Mouse (Mus musculus) cerebellum, adult 2 months (tissue): ENCODE results near the gene Fuz.

Experiments
- CTCF ChIP-seq: fragments of 200-500 bp; IDR thresholded peaks from 2 replicates; pipeline ENCODE4 v1.5.1; 2011; ENCODE audit warnings: low read depth, mild to moderate bottlenecking, control low read depth, low read length, moderate library complexity, borderline replicate concordance; ENCODE audit not compliant: insufficient read depth
- POLR2A ChIP-seq: fragments of 200-500 bp; IDR thresholded peaks from 2 replicates; pipeline ENCODE4 v1.6.1; 2011; ENCODE audit warnings: low read length, control low read depth, borderline replicate concordance; ENCODE audit not compliant: insufficient read depth

DNA sequence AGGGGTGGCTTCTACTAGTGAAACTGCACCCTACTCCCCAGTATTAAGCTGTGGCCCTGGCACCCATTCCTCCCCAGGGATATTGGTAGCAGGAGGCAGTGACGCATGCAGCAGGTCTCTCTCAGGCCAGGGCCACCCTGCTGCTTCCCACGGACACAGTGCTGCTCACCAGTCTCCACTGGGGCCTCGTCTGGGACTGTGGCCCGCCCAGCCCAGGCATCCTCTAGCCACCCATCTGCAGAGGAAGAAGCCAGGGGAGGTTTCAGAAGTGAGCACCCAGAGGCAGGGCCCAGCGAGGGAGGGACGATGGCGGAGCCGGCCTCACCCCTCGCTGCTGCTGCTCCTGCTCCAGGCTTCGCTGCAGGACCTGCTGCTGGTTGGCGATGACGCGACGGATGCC, 32.7 kb upstream of the Fuz start:
- TF ChIP-seq CTCF, result no peak
- no peak for TF ChIP-seq POLR2A
